Mouse (Mus musculus): Measurements from ENCODE around the gene St3gal2.
"Not testable (repeated sequence)": the region's sequence is repeated elsewhere in the genome, so short reads cannot be mapped to it uniquely, and the experiment has no call there.

The St3gal2 gene

DNA sequence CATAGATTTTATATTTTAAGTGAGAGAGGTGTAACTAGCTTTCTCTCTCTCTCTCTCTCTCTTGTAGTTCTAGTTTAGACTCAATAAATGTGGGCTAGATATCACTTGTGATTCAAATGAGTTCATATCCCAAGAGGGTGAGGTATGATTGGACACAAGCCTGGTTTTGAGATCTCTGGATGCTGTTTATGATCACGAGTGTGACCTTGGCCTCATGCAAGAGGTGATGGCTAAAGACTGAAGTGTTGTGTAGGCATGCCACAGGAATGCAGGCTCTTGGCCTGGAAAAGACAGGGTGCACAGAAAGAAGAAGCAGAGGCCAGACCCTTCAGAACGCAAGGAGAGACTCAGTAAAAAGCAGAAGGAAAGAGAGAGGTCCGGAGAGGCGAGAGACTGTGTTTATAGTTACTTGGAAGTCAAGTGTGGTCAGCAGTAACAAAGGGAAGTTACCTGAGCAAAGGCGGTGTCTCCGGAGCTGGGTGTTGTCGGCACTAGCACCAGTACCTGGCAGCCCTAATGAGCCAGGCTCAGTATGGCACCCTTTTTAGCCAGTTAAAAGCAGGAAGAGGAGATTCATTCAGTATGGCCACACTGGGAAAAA, 24.7 kb downstream of the St3gal2 start:
- in situ Hi-C loops (cut with MboI, MseI): no loop called here

DNA sequence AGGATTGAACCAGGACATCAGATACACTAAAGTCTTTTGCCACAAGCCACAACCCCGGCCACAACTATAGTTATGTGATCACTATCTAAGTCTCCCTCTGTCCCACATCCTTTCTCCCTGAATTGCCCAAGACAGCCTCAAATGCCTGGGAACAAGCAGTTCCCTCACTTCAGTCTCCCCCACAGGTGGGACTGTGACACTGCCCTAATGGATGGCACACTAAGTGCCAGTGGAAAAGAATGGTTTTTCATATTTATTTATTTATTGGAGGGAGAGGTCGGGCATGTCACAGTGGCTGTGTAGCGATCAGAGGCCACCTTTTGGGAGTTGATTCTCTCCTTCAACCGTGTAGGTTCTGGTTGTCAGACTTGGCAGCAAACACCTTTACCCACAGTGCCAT, 26.0 kb downstream of the St3gal2 start:
- in situ Hi-C loops (cut with MboI, MseI): no loop called here

DNA sequence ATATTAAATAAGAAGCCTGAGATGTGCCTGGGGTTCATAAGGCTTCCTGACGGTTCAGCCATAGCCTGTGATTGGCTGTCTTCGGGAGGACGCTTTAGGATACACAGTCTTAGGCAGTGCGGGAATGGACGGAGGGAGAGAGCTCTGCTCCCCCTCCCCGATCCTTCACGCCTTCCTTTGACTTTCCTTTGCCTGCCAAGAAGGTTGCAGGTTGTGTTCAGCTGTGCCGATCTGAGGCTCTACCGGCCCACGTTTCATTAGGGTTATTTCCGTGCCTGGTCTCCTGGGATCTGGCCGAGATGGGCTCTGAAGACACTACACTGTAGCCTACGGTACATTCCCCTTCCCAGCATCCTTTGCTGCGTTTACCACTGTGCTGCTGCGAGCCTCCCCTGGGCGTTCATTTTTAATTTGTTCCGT, 30.4 kb downstream of the St3gal2 start:
- in situ Hi-C loops (cut with MboI, MseI): no loop called here

DNA sequence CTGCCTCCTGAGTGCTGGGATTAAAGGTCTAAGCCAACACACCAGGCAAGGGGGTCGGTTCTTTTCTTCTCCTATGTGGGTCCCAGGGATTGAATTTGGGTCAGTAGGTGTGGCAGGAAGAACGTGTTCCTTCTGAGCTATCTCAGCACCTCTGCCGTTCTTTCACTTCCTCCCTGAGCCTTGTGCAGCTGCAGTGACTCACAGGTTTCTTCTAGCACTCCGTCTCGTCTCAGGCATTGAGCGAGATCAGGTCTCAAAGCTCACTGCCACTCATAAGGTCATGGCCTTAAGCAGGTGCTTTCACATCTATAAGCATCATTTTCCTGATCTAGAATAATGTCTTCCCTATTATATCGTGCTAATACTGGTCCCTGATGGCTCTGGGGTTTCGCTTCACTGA, 35.1 kb downstream of the St3gal2 start:
- in situ Hi-C loops (cut with MboI, MseI): no loop called here

DNA sequence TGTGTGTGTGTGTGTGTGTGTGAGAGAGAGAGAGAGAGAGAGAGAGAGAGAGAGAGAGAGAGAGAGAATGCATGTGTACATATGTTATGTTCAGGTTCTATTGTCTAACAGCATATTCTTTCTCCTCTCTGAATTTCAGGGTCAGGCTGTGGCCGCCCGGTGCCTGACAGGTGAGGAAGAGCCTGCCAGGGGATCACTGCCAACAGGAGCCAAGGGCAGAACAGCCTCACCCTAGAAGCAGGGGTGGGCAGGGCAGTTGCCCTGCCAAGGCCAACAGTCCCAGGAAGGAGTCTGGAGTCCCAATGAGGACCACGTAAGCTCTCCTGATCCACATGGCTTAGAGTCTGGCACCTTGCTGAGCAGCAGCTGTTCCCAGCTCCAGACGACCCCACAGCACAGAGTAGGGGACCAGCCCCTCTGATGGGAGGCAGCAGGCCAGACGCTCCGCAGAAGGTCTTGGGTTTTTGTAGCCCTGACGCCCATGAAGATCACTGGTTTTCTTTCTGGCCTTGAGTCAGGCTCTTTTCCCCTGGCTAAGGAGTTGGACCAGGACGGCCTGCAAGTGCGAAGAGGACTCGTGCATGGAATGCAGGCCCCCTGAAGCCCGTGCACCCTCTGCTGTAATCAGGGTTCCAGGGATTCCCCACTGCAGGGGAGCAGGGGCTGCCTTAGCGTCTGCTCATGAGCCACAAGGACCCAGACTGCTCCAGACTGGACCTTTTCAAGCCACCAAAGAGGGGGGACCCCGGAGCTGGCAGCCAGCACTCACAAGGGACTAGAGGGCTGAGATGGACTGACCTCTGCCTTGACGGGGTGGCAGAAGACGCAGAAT, 37.1 kb downstream of the St3gal2 start:
- in situ Hi-C loops (cut with MboI, MseI): no loop called here

DNA sequence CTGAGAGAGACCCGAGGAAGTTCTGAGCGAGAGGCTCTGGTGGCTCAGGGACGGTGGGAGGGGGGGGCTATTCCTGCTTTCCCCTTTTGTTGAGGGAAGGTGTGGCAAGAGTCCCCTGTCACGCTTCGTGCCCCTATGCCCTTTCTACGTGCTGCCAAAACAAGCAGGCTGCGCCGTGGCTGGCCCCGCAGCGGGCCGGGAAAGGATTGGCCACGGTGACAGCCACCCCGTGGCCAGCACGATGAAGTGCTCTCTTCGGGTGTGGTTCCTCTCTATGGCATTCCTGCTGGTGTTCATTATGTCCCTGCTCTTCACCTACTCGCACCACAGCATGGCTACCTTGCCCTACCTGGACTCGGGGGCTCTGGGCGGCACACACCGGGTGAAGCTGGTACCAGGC, 37.7 kb downstream of the St3gal2 start:
- in situ Hi-C loops (cut with MboI, MseI): no loop called here

DNA sequence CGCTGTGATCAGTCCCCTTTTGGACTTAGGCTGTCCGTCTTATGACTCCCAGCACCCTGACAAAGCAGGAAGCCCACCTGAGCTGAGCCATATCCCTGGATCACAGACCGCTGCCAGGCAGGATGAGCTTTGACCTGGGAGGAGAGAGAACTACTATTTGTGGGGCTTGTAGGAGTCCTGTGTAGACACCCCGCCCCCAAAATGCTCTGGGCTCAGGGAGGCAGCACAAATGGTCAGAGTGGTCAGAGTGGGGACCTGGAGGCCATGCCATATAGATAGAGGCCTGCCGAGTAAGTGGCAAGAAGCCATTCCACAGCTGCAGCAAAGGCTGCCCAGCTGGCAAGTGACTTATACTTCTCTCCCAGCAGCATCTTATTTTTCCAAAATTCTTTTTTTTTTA, 38.4 kb downstream of the St3gal2 start:
- in situ Hi-C loops (cut with MboI, MseI): no loop called here

DNA sequence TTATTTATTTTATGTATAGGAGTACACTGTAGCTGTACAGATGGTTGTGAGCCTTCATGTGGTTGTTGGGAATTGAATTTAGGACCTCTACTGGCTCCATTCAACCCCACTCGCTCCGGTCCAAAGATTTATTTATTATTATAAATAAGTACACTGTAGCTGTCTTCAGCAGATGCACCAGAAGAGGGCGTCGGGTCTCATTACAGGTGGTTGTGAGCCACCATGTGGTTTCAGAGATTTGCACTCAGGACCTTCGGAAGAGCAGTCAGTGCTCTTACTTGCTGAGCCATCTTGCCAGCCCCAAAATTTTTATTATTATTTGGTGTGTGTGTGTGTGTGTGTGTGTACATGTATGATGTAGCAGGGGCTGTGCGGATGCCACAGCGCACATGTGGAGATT, 38.8 kb downstream of the St3gal2 start:
- in situ Hi-C loops (cut with MboI, MseI): not testable (repeated sequence)

DNA sequence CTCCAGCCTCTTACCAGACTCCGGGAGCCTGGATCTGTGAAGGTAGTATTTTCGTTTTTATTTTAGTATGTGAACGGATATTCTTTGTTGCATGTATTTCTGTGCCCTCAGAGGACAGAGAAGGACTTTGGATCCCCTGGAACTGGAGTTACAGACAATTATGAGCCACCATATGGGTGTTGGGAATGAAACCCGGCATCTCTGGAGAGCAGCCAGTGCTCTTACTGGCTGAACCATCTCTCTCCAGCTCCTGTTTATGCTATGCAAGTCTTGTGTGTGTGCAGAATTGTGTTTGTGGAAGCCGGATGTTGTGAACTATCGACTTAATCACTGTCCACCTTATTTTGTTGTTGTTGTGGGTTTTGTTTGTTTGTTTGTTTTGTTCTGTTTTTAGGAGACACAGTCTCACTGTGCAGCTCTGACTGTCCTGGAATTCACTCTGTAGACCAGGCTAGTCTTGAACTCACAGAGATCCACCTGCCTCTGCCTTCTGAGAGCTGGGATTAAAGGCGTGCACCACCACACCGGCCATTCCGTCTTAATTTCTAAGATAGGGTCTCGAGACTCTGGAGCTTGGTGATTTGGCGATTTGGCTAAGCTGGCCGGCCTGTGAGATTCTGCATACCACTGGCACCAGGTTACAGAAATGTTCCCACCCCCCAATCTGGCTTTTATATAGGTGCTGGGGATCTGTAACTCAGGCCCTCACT, 39.5 kb downstream of the St3gal2 start:
- in situ Hi-C loops (cut with MboI, MseI): no loop called here

DNA sequence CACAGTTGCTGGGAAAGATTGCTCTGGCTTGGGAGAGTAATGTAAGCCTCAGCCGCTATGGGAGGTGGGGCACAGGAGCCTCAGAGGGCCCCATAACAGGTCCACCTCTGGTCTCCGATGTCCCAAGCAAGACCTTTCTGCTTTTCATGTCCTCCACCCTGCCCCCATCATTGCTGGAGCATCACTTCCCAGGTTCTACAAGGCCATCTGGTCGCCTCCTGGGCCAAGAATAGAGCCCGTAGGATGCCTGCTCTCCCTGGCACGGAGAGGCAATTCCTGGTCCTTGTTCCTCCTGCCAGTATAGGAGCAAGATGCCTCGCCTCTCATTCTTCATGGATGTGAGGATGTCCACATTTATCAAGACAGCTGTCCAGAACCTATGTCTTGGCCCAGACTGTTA, 40.2 kb downstream of the St3gal2 start:
- in situ Hi-C loops (cut with MboI, MseI): no loop called here

DNA sequence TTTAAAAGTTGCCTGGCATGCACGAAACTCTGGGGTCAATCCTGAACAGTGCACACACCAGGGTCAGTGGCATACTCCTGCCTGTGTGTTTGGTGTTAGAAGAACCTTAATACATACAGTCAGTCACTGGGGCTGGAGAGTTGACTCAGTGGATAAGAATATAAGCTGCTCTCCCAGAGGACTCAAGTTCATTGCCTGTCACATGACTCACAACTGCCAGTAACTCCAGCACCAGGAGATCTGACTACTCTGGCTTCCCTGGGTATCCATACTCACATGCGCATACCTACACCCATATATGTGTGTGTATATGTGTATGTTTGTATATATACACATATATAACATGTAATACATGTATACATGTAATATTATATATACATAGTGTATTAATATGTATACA, 43.3 kb downstream of the St3gal2 start:
- in situ Hi-C loops (cut with MboI, MseI): no loop called here

DNA sequence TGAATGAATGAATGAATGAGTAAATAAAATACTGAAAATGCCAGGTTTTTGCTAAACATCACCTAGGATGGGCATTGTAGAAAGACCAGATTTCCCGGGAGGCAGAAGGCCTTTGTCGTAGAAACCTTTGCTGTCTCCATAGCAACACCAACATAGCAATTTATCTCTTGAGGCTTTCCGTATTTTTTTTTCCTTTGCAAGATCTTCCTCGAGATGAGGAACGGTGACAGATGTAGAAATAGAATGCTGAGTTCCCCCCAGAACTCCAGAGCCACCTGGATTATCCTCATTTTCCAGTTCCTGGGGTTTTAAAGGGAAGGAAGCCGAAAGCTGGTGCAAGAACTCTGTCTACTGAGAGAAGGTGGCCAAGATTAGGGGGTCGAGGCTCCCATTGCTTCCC, 44.9 kb downstream of the St3gal2 start:
- in situ Hi-C loops (cut with MboI, MseI): no loop called here

DNA sequence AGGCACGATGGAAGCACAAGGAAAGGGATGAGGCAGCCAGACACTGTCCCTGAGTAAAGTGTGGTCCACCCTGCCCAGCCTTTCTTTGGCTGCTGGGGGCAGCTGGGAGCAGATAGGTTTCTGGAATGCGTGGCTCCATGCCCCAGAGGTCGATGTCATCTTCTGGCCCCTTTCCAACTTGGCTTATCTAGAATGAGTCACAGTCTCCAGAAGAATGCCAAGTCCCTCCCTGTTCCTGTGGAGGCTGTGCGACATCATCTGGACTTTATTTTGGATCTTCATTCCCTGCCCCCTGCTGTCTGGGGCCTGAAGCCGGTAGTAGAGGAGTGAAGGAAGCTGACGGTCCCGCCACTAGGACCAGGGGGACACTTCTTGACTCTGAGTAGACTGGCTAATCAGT, 45.9 kb downstream of the St3gal2 start:
- in situ Hi-C loops (cut with MboI, MseI): no loop called here

DNA sequence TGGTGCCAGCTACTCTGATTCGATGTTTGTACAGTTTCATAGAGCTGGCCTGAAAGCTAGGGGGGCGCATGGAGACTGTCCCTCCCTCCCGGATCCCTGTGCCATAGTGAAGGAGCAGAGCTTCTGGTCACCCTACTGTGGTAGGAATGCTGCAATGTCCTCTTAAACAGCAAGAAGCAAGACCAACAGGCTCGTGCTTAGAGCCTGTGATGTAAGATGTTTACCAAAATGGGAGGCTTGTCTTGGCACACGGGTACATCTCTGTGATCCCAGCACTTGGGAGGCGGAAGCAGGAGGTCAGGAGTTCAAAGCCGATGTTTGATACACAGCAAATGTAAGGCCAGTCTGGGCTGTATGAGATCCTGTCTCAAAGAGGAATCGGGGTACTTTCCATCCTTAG, 46.9 kb downstream of the St3gal2 start:
- in situ Hi-C loops (cut with MboI, MseI): no loop called here

DNA sequence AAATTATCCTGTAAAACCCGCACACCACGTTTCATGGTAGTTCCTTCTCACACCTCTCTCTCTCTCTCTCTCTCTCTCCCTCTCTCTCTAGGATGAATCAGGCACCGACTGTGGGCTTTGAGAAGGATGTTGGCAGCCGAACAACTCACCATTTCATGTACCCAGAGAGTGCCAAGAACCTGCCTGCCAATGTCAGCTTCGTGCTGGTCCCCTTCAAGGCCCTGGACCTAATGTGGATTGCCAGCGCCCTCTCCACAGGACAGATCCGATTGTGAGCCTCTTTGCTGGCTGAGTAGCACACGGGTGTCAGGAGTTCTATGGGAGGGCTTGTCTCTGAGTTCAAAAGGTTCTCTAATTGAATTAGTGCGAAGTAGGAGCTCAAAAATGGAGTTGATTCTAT, 47.6 kb downstream of the St3gal2 start:
- in situ Hi-C loops (cut with MboI, MseI): no loop called here

DNA sequence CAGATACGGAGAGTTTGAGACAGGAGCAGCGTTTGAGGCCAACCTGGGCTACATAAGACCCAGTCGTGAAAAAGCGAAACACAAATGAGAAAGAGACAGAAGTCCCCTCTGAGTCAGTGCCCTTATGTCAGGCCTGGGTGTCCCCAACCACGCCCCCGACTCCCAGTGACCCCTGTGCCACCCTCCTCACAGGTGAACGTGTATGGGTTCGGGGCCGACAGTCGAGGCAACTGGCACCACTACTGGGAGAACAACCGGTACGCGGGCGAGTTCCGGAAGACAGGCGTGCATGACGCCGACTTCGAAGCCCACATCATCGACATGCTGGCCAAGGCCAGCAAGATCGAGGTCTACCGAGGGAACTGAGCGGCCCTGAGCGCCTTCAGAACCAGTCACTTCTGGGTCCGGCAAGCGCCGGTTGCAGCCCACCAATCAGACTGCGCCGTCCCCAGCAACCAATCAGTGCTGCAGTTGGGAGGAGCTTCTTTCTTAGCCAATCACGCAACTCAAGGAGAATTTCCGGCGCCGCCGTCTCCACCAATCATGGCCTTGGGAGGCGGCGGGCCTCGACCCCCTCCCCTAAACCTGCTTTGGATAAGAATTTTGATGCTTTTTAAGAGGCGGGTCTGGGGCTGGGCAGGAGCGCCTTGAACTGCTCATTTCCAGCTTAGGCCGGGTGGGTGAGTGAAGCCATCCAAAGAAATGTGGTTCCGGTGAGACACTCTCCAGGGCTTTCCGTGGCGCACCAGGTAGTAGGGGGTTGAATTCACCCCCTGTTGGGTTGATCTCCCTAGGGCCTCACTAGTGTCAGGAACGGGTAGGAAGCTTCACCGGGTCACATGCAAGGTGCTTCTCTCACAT, 50.4 kb downstream of the St3gal2 start:
- in situ Hi-C loops (cut with MboI, MseI): no loop called here

DNA sequence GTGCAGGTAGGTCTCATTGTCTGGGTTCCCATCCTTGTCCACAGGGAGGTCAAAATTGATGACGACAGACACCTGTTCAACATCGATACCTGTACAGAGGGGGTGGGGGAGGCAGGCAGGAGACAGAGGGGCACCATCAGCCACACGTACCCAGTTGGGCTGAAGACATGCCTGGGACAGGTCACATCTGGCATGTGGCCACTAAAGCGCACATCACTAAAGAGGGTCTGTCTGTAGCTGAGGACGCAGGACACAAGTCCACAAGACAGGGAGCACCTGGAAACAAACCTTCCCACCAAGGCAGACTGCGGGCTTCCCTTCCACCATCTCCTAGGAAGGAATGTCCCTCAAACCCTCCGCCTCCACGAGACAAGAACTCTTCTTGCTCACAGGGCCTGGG, 56.8 kb downstream of the St3gal2 start:
- in situ Hi-C loops (cut with MboI, MseI): not testable (repeated sequence)

DNA sequence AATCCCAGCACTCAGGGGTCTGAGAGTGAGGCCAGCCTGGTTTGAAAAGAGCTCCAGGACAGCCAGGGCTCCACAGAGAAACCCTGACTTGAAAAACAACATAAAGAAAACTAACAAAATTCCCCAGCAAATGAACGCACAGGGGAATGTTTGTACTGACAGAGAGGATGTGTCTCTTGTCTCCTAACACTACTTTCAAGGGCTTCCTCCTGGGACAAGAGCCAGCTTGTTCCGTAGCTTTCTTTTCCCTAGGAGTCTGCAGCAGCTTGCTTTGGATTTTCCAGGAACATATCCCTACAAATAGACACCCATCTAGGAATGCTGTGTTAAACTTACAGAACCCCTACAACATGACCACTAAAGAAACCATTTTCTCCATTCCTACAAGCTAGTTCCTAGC, 58.3 kb downstream of the St3gal2 start:
- in situ Hi-C loops (cut with MboI, MseI): not testable (repeated sequence)

DNA sequence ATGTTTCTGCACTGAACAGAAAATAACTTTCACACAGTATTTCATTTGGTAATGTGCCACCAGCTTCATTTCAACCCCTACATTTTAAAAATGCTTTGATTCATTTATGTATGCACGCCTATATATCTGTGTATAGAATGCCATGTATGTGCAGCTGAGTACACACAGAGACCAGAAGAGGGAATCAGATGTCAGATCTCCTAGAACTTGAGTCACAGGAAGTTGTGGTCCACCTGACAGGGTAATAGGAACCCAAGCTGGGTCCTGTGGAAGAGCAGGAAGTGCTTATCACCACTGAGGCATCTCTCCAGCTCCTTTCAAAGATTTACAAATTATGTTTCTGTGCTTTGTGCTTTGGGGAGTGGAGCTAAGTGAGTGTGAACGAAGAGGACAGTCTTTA, 61.6 kb downstream of the St3gal2 start:
- in situ Hi-C loops (cut with MboI, MseI): loop anchor here (10.0 kb wide), 1 partner anchor 157 kb away; no protein-coding TSS in a partner anchor

DNA sequence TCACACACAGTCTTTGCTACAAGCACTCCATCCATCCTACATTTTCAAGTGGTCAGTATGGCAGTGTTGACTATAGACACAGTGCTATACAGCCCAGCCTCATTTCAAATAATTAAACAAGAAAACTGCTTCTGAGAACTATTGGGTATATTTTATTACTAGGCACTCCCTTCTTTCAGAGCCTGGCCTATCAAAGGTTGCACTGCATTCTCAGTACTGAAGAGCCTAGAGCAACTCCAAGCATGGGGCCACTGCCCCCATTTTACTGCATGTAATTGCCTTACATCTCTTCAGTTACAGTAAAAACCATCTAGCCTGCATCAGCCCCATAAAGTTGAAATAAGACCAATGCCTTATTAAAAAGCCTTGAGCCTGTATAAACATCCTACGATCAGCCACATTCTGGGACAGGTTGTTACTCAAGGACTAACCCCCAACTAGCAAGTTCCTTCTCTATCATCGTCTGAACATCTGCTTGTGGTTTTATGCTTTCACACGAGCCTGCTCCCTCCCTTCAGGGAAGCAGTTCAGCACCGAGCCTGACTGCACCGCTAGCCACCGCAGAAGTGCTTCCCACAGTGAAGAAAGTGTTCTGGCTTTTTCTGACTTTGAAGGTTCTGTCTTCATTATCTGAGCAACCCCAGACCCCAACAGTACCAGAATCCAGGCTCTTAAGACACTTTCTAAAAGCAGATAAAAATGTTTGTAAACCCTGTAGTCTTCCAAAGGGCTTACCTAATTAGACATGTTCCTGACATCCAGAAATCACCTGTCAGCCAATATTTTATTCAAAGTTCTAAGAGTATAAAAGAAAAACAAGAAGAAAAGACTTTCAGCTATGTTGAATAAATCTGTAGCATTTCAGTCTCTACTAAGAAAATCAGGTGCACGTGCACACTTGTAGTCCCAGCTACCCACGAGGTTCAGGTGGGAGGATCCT, 68.4 kb downstream of the St3gal2 start:
- in situ Hi-C loops (cut with MboI, MseI): loop anchor here (10.0 kb wide), 1 partner anchor 163 kb away; no protein-coding TSS in a partner anchor

DNA sequence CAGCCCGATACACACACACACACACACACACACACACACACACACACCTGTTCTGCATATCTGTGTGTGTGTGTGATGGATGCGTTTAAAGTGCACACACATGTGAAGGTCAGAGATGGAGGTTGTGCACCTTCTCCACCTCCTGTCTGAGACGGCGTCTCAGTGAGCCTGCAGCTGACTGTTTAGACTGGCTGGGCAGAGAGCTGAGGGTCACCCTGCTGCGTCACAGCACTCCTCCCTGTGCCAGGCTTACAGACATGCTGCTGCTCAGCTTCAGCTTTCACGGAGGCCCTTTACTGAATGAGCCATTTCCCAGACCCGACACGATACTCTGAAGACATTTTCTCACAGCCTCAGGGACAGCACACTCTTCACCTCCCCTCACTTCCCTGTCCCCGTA, 70.3 kb downstream of the St3gal2 start:
- in situ Hi-C loops (cut with MboI, MseI): loop anchor here (5.0 kb wide), 1 partner anchor 42 kb away; the partner anchor contains the start of genes Aars and Ddx19b
